Mouse (Mus musculus) thymus, adult 2 months (tissue): ENCODE data around the gene Dnaaf2. TPM values are rescaled to one million over a fixed set of nuclear protein-coding genes. Genes with fewer than 3 reads are reported as not detected.

Experiments
- DNase-seq: peaks from one replicate; pipeline ENCODE4 v3.0.0; 2021
- H3K27ac ChIP-seq: fragments of 200-500 bp; 2 replicates; pipeline ENCODE4 v1.5.1; 2012; ENCODE audit warnings: low read length, control low read depth; ENCODE audit not compliant: control insufficient read depth, insufficient read depth
- H3K27me3 ChIP-seq: fragments of 200-500 bp; 2 replicates; pipeline ENCODE4 v1.6.1; 2012; ENCODE audit warnings: mild to moderate bottlenecking, low read length, moderate library complexity, mixed read lengths; ENCODE audit not compliant: control insufficient read depth, insufficient read depth
- H3K36me3 ChIP-seq: fragments of 200-500 bp; 2 replicates; pipeline ENCODE4 v1.6.1; 2012; ENCODE audit warnings: mild to moderate bottlenecking, low read length, moderate library complexity; ENCODE audit not compliant: control insufficient read depth, insufficient read depth
- H3K4me1 ChIP-seq: fragments of 200-500 bp; replicated peaks from 2 replicates; pipeline ENCODE4 v1.6.1; 2012; ENCODE audit warnings: low read length; ENCODE audit not compliant: control insufficient read depth, insufficient read depth
- H3K4me3 ChIP-seq: fragments of 200-500 bp; 2 replicates; pipeline ENCODE4 v1.5.1; 2012; ENCODE audit warnings: mild to moderate bottlenecking, low read length, control low read depth, moderate library complexity; ENCODE audit not compliant: control insufficient read depth, insufficient read depth
- CTCF ChIP-seq: fragments of 200-500 bp; IDR thresholded peaks from 2 replicates; pipeline ENCODE4 v1.5.1; 2012; ENCODE audit warnings: mild to moderate bottlenecking, control low read depth, low read length, moderate library complexity, borderline replicate concordance; ENCODE audit not compliant: control insufficient read depth, poor library complexity, insufficient read depth; ENCODE audit errors: extremely low read depth
- POLR2A ChIP-seq: fragments of 200-500 bp; IDR thresholded peaks from 2 replicates; pipeline ENCODE4 v1.6.1; 2012; ENCODE audit warnings: mild to moderate bottlenecking, low read length, control low read depth, moderate library complexity; ENCODE audit not compliant: control insufficient read depth, poor library complexity, insufficient read depth; ENCODE audit errors: extremely low read depth
- WGBS: fragments of 180-500 bp; shearing (Covaris S2); methylation state at CpG from one replicate; pipeline ENCODE4 v1.1.7; 2018; 5-methylcytosine and 5-hydroxymethylcytosine counted together
- polyA plus RNA-seq: library from polyadenylated mRNA; depleted of rRNA; stranded (reverse); fragments of >200 nt; gene quantifications from 2 replicates; pipeline ENCODE4 v1.2.3, GENCODE M21; 2012; rRNA removed

The Dnaaf2 gene
- 4.8 TPM in 2 replicates for polyA plus RNA-seq

- WGBS, result 3% methylated on average over 18 of the region's 18 CpGs
- DNase-seq, result no peak
- TF ChIP-seq CTCF (no peak), POLR2A (no peak)
Observed at GRCm38 (mm10) chr12:69198164-69198535, at the start of gene Dnaaf2. Gene Dnaaf2 (minus strand): TSS chr12:69198429.

GRCm38 (mm10) chr12:69241771-69242431 lies 43.7 kb upstream of the Dnaaf2 start:
- no peak; the same call in 1 of the 2 replicates for TF ChIP-seq POLR2A
- TF ChIP-seq CTCF, result no peak
- peak overlapping the region; percentile 74 for H3K4me3 ChIP-seq
- no peak overlapping the region for H3K27ac ChIP-seq
- peak; percentile 49 for DNase-seq
- H3K36me3 ChIP-seq, result no peaks in the 10 kb centered on the region
- under 1% methylated on average over 64 of the region's 64 CpGs for WGBS
- no peaks in the 10 kb centered on the region for H3K4me1 ChIP-seq
- H3K27me3 ChIP-seq, result no peaks in the 10 kb centered on the region

More at GRCm38 (mm10) chr12:69198164-69198535, at the start of gene Dnaaf2:
- peaks cover 3% of the 10 kb centered on the region; the same call in 1 of the 2 replicates for H3K4me1 ChIP-seq
- peak within 1 kb of the TSS; percentile 99 for H3K4me3 ChIP-seq
- H3K36me3 ChIP-seq, result no peaks in the 10 kb centered on the region
- peak within 1 kb of the TSS; percentile 6; the same call in 1 of the 2 replicates for H3K27ac ChIP-seq
- no peaks in the 10 kb centered on the region for H3K27me3 ChIP-seq

- DNase-seq, result no peak
- Histone ChIP-seq H3K27me3 (no peaks in the 10 kb centered on the region), H3K27ac (no peak overlapping the region), H3K36me3 (no peaks in the 10 kb centered on the region), H3K4me3 (peak overlapping the region; percentile 74), H3K4me1 (no peaks in the 10 kb centered on the region)
- TF ChIP-seq POLR2A (no peak), CTCF (no peak)
- 2% methylated on average over 3 of the region's 3 CpGs for WGBS
Observed at GRCm38 (mm10) chr12:69241405-69241770, 43.2 kb upstream of the Dnaaf2 start.

GRCm38 (mm10) chr12:69240876-69241275 lies 42.6 kb upstream of the Dnaaf2 start, which contains the start of gene Klhdc1:
Gene Klhdc1 (plus strand): TSS chr12:69241176.
- H3K27me3 ChIP-seq, result no peaks in the 10 kb centered on the region
- H3K4me3 ChIP-seq, result peak within 1 kb of the TSS; percentile 74
- TF ChIP-seq POLR2A (no peak), CTCF (no peak)
- no peaks in the 10 kb centered on the region for H3K36me3 ChIP-seq
- H3K27ac ChIP-seq, result no peak within 1 kb of the TSS
- 63% methylated on average over 6 of the region's 6 CpGs for WGBS
- no peak for DNase-seq
- H3K4me1 ChIP-seq, result no peaks in the 10 kb centered on the region

GRCm38 (mm10) chr12:69238284-69238683 lies 40.1 kb upstream of the Dnaaf2 start:
- H3K4me1 ChIP-seq, result no peaks in the 10 kb centered on the region
- no peak for DNase-seq
- H3K36me3 ChIP-seq, result no peaks in the 10 kb centered on the region
- 61% methylated on average over 3 of the region's 3 CpGs for WGBS
- no peak overlapping the region for H3K4me3 ChIP-seq
- H3K27me3 ChIP-seq, result no peaks in the 10 kb centered on the region
- H3K27ac ChIP-seq, result no peak overlapping the region
- TF ChIP-seq CTCF, result no peak
- TF ChIP-seq POLR2A, result no peak

GRCm38 (mm10) chr12:69235782-69236181 lies 37.6 kb upstream of the Dnaaf2 start:
- no peaks in the 10 kb centered on the region for H3K27me3 ChIP-seq
- no peak for DNase-seq
- H3K4me1 ChIP-seq, result no peaks in the 10 kb centered on the region
- TF ChIP-seq POLR2A (no peak), CTCF (no peak)
- no peak overlapping the region for H3K27ac ChIP-seq
- no peaks in the 10 kb centered on the region for H3K36me3 ChIP-seq
- 92% methylated on average over 6 of the region's 6 CpGs for WGBS
- no peak overlapping the region for H3K4me3 ChIP-seq
